Mouse (Mus musculus) small intestine, adult 2 months (tissue): Measurements from ENCODE around the gene Jup. TPM values are rescaled to one million over a fixed set of nuclear protein-coding genes. Genes with fewer than 3 reads are reported as not detected.

Experiments
- H3K27ac ChIP-seq: fragments of 200-500 bp; 2 replicates; pipeline ENCODE4 v1.5.1; 2012; ENCODE audit warnings: low read depth, low read length, control low read depth, inconsistent platforms; ENCODE audit not compliant: insufficient read depth
- H3K27me3 ChIP-seq: fragments of 200-500 bp; 2 replicates; pipeline ENCODE4 v1.6.1; 2012; ENCODE audit warnings: mild to moderate bottlenecking, moderate library complexity, low read length, inconsistent platforms; ENCODE audit not compliant: control insufficient read depth, insufficient read depth
- H3K36me3 ChIP-seq: fragments of 200-500 bp; 2 replicates; pipeline ENCODE4 v1.6.1; 2012; ENCODE audit warnings: mild to moderate bottlenecking, low read length, control low read depth, inconsistent platforms; ENCODE audit not compliant: control insufficient read depth, insufficient read depth
- H3K4me1 ChIP-seq: fragments of 200-500 bp; 2 replicates; pipeline ENCODE4 v1.6.1; 2012; ENCODE audit warnings: low read length, inconsistent platforms, mixed read lengths; ENCODE audit not compliant: control insufficient read depth, insufficient read depth, insufficient read length
- H3K4me3 ChIP-seq: fragments of 200-500 bp; 2 replicates; pipeline ENCODE4 v1.5.1; 2012; ENCODE audit warnings: low read depth, mild to moderate bottlenecking, control low read depth, inconsistent platforms, low read length, moderate library complexity
- CTCF ChIP-seq: fragments of 200-500 bp; IDR thresholded peaks from 2 replicates; pipeline ENCODE4 v1.5.1; 2012; ENCODE audit warnings: low read depth, mild to moderate bottlenecking, control low read depth, inconsistent platforms, low read length, moderate library complexity, mixed read lengths; ENCODE audit not compliant: insufficient replicate concordance, insufficient read length; ENCODE audit errors: extremely low read depth
- POLR2A ChIP-seq: fragments of 200-500 bp; IDR thresholded peaks from 2 replicates; pipeline ENCODE4 v1.6.1; 2012; ENCODE audit warnings: low read depth, mild to moderate bottlenecking, control low read depth, inconsistent platforms, low read length, moderate library complexity
- WGBS: fragments of 180-500 bp; shearing (Covaris S2); methylation state at CpG from one replicate; pipeline ENCODE4 v1.1.7; 2018; 5-methylcytosine and 5-hydroxymethylcytosine counted together
- polyA plus RNA-seq: library from polyadenylated mRNA; depleted of rRNA; stranded (reverse); fragments of >200 nt; gene quantifications from 2 replicates; pipeline ENCODE4 v1.2.3, GENCODE M21; 2012

The Jup gene
- polyA plus RNA-seq, 1 experiment: 689 TPM

- peak within 1 kb of the TSS; percentile 73 for H3K27ac ChIP-seq
- TF ChIP-seq CTCF (peak; percentile 59), POLR2A (no peak)
- H3K36me3 ChIP-seq: no peaks in the 10 kb centered on the region
- WGBS: 5% methylated on average over 92 of the region's 93 CpGs
- H3K4me3 ChIP-seq: peak within 1 kb of the TSS; percentile 65
- H3K4me1 ChIP-seq: peaks cover 13% of the 10 kb centered on the region
- H3K27me3 ChIP-seq: peaks cover 11% of the 10 kb centered on the region
Measured at GRCm38 (mm10) chr11:100414021-100414913, 16.7 kb upstream of the Jup start, which contains the start of gene P3h4. TSS of gene P3h4 (minus strand) at chr11:100414836.

- H3K27me3 ChIP-seq: peaks cover 11% of the 10 kb centered on the region
- H3K4me1 ChIP-seq: peaks cover 13% of the 10 kb centered on the region
- no peak for TF ChIP-seq CTCF
- H3K4me3 ChIP-seq: peak overlapping the region; percentile 65
- no peak overlapping the region for H3K27ac ChIP-seq
- 81% methylated on average over 11 of the region's 11 CpGs for WGBS
- no peaks in the 10 kb centered on the region for H3K36me3 ChIP-seq
Measured at GRCm38 (mm10) chr11:100413541-100413940, 16.0 kb upstream of the Jup start.

GRCm38 (mm10) chr11:100411736-100412135, 14.2 kb upstream of the Jup start:
- Histone ChIP-seq H3K27ac (no peak overlapping the region), H3K4me3 (peak overlapping the region; percentile 22; the same call in 1 of the 2 replicates), H3K4me1 (peaks cover 13% of the 10 kb centered on the region), H3K36me3 (no peaks in the 10 kb centered on the region), H3K27me3 (peaks cover 11% of the 10 kb centered on the region)
- WGBS: 36% methylated on average over 11 of the region's 11 CpGs
- no peak for TF ChIP-seq CTCF
- TF ChIP-seq POLR2A: no peak

GRCm38 (mm10) chr11:100409686-100410085, 12.1 kb upstream of the Jup start:
- H3K36me3 ChIP-seq: no peaks in the 10 kb centered on the region
- H3K4me3 ChIP-seq: no peak overlapping the region
- TF ChIP-seq CTCF (no peak), POLR2A (no peak)
- no peak overlapping the region for H3K27ac ChIP-seq
- peaks cover 12% of the 10 kb centered on the region for H3K4me1 ChIP-seq
- 79% methylated on average over 3 of the region's 3 CpGs for WGBS
- no peaks in the 10 kb centered on the region for H3K27me3 ChIP-seq

- no peak overlapping the region for H3K27ac ChIP-seq
- H3K4me1 ChIP-seq: peaks cover 10% of the 10 kb centered on the region
- H3K4me3 ChIP-seq: no peak overlapping the region
- WGBS: 92% methylated on average over 12 of the region's 12 CpGs
- no peaks in the 10 kb centered on the region for H3K36me3 ChIP-seq
- TF ChIP-seq CTCF (no peak), POLR2A (no peak)
- no peaks in the 10 kb centered on the region for H3K27me3 ChIP-seq
Measured at GRCm38 (mm10) chr11:100408835-100409462, 11.4 kb upstream of the Jup start.

- H3K36me3 ChIP-seq: no peaks in the 10 kb centered on the region
- no peak overlapping the region for H3K27ac ChIP-seq
- H3K4me3 ChIP-seq: no peak overlapping the region
- TF ChIP-seq CTCF (peak; percentile 84; the same call in 1 of the 2 replicates), POLR2A (no peak)
- WGBS: 31% methylated on average over 10 of the region's 10 CpGs
- no peaks in the 10 kb centered on the region for H3K27me3 ChIP-seq
- peaks cover 8% of the 10 kb centered on the region for H3K4me1 ChIP-seq
Measured at GRCm38 (mm10) chr11:100408076-100408834, 10.7 kb upstream of the Jup start.
